Mouse (Mus musculus) kidney, adult 18-20 months (tissue): Measurements from ENCODE around the gene Ncoa5.

ENCODE experiments used
- DNase-seq: peaks from one replicate; pipeline ENCODE4 v3.0.0; 2021

Gene Ncoa5

GRCm38 (mm10) chr2:164991808-164992207 is 42.9 kb downstream of the Ncoa5 start:
- DNase-seq = no peak

- no peak for DNase-seq
Observed at GRCm38 (mm10) chr2:164991111-164991510, 43.6 kb downstream of the Ncoa5 start.

GRCm38 (mm10) chr2:164988777-164989176 is 45.9 kb downstream of the Ncoa5 start:
- DNase-seq = no peak

- no peak for DNase-seq
Observed at GRCm38 (mm10) chr2:164986371-164987027, 48.2 kb downstream of the Ncoa5 start.

- DNase-seq = no peak
Observed at GRCm38 (mm10) chr2:164985962-164986361, 48.7 kb downstream of the Ncoa5 start.

- peak; percentile 56 for DNase-seq
Observed at GRCm38 (mm10) chr2:164979749-164980148, 54.9 kb downstream of the Ncoa5 start.

GRCm38 (mm10) chr2:164975611-164976010 is 59.1 kb downstream of the Ncoa5 start:
- no peak for DNase-seq

GRCm38 (mm10) chr2:164972646-164973045 is 62.0 kb downstream of the Ncoa5 start:
- no peak for DNase-seq

GRCm38 (mm10) chr2:164970631-164971196 is 64.0 kb downstream of the Ncoa5 start:
- no peak for DNase-seq

- DNase-seq = no peak
Observed at GRCm38 (mm10) chr2:164969348-164969781, 65.3 kb downstream of the Ncoa5 start.

GRCm38 (mm10) chr2:164968451-164968851 is 66.2 kb downstream of the Ncoa5 start:
- peak; percentile 72 for DNase-seq

GRCm38 (mm10) chr2:164967761-164968440 is 66.8 kb downstream of the Ncoa5 start:
- no peak for DNase-seq

- DNase-seq = no peak
Observed at GRCm38 (mm10) chr2:164967193-164967592, 67.5 kb downstream of the Ncoa5 start.

- DNase-seq = peak; percentile 39
Observed at GRCm38 (mm10) chr2:164966381-164966780, 68.3 kb downstream of the Ncoa5 start.

GRCm38 (mm10) chr2:164964981-164965380 is 69.7 kb downstream of the Ncoa5 start:
- DNase-seq = no peak

- DNase-seq = no peak
Observed at GRCm38 (mm10) chr2:164964242-164964894, 70.3 kb downstream of the Ncoa5 start.

- DNase-seq = no peak
Observed at GRCm38 (mm10) chr2:164962183-164962580, 72.5 kb downstream of the Ncoa5 start.

GRCm38 (mm10) chr2:164961506-164962182 is 73.0 kb downstream of the Ncoa5 start:
- DNase-seq = peak; percentile 77

- DNase-seq = peak; percentile 71
Observed at GRCm38 (mm10) chr2:164960716-164961441, 73.8 kb downstream of the Ncoa5 start, which contains the start of gene Slc12a5. Slc12a5 (plus strand) TSS chr2:164960802.

GRCm38 (mm10) chr2:164957548-164958315 is 76.9 kb downstream of the Ncoa5 start:
- no peak for DNase-seq

- no peak for DNase-seq
Observed at GRCm38 (mm10) chr2:164956195-164956594, 78.5 kb downstream of the Ncoa5 start.
